Mouse (Mus musculus) layer of hippocampus, postnatal 36 days (tissue): ENCODE results near the gene 3300002I08Rik. TPM values are rescaled to one million over a fixed set of nuclear protein-coding genes. Genes with fewer than 3 reads are reported as not detected.
A peak's percentile ranks its signal among the peaks of the same experiment; 100 is the strongest.
"Not testable (repeated sequence)": the region's sequence is repeated elsewhere in the genome, so short reads cannot be mapped to it uniquely, and the experiment has no call there.

Source experiments
- DNase-seq, 2 experiments: peaks; one replicate each; pipeline ENCODE4 v3.0.0; 2022
- total RNA-seq, 2 experiments: library from RNA; stranded (reverse); gene quantifications; 2 replicates each; pipeline ENCODE4 v1.2.3; 2021

The 3300002I08Rik gene
- total RNA-seq: 1 to 10 TPM; 7.3 to 9.9 TPM

DNA sequence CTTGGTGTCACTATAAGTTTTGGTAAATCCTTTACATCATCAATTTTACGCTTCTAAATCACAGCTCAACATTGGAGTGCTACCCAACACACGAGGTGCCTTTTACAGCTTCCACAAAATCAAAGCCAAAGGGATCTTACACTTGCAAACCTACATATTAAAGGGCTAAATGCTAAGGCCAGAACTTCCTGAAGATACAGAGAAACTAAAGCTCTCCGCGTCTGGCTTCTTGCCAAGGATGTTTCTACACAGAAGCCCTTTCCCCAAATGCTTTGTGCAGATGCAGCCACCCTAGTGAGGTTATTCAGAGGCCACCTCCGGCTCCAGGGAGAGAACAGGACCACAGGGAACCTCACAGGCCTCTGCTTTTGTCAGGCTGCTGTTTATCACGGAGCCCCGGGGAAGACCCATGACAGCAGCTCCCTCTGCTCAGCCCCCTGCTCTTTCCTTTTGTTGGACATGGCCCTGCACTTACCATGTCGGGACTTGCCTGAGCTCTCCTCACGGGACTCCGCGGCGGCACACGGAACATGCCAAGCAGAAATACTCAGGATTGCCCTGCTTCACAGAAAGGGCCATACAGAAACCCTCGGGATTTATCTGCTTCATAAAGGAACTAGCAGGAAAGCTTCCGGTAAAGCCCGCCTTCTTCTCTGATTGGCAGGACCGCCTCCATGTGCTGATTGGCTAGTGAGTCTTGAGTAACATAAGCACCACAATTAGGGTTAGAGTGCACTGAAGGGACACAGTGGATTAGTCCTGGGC lies at the start of gene 3300002I08Rik:
Gene 3300002I08Rik, minus strand, starts transcription at position 653 of the 765 bp plus-strand sequence.
- DNase-seq: peak; percentile 83 to 85

GRCm38 (mm10) chr2:150412146-150412545 lies 49.6 kb upstream of the 3300002I08Rik start:
- DNase-seq: not testable (repeated sequence)

GRCm38 (mm10) chr2:150390198-150390597 lies 27.6 kb upstream of the 3300002I08Rik start:
- DNase-seq: no peak

- not testable (repeated sequence) for DNase-seq
Measured at GRCm38 (mm10) chr2:150385553-150386106, 23.1 kb upstream of the 3300002I08Rik start.

GRCm38 (mm10) chr2:150362878-150363229 lies 289 bp upstream of the 3300002I08Rik start:
- DNase-seq: no peak

DNA sequence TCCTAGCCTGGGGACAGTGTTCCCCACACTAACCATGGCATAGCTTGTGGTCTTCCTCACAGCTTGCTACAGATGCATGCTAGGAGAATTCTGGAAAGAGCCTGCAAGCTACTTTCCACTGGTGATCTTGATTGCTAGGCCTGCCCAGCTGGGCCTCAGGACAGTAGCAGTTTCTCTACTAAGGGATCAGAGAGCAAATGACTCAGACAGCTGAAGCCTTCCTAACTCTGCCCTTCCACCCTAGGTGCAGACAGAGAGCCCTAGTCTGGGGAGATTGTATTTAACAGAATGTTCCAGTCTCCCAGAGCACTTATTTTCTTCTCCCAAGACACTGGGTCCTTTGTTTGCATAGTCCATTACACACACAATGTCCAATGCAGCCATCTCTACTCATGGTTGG lies 5.4 kb downstream of the 3300002I08Rik start:
- not testable (repeated sequence) for DNase-seq

GRCm38 (mm10) chr2:150323402-150323801 lies 39.2 kb downstream of the 3300002I08Rik start, which contains the start of gene Gm10130:
Gene Gm10130, plus strand, starts transcription at chr2:150323702.
- DNase-seq: no peak

DNA sequence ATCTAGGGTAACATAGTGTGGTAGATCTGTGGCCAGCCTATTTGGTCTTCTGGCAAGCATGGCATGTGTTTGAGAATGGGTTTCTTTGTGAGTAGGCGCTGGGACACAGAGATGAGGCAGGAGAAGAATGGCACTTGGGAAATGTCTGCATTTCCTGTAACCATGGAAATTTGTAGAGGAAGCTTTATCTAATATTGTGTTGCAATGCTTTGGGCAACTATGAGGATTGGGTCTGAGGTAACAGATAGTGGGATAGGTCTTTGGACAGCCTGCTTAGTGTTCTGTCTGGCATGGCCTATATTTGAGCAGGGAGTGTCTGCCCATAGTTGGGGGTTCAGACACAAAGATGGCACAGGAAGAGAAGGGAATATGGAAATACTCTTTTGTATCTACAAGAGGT lies 43.6 kb downstream of the 3300002I08Rik start:
- DNase-seq: no peak

DNA sequence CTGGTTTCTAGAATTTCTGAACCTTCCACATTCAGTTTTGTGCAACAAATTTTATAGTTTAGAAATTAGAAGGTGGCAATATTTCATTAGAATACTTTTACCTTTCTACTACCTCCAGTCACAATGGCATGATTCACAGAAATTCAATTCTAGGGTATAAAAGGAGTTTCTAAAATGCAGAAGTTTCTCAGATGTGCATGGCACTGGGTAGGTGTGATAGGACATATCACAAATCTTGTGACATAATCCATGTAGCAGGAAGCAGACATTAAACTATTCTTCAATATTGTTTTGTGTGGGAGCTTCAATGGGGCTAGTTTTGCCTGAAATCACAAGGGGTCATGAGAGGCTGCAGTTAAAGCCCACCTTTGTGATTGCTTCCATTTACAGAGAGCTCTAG lies 46.4 kb downstream of the 3300002I08Rik start:
- DNase-seq: no peak

DNA sequence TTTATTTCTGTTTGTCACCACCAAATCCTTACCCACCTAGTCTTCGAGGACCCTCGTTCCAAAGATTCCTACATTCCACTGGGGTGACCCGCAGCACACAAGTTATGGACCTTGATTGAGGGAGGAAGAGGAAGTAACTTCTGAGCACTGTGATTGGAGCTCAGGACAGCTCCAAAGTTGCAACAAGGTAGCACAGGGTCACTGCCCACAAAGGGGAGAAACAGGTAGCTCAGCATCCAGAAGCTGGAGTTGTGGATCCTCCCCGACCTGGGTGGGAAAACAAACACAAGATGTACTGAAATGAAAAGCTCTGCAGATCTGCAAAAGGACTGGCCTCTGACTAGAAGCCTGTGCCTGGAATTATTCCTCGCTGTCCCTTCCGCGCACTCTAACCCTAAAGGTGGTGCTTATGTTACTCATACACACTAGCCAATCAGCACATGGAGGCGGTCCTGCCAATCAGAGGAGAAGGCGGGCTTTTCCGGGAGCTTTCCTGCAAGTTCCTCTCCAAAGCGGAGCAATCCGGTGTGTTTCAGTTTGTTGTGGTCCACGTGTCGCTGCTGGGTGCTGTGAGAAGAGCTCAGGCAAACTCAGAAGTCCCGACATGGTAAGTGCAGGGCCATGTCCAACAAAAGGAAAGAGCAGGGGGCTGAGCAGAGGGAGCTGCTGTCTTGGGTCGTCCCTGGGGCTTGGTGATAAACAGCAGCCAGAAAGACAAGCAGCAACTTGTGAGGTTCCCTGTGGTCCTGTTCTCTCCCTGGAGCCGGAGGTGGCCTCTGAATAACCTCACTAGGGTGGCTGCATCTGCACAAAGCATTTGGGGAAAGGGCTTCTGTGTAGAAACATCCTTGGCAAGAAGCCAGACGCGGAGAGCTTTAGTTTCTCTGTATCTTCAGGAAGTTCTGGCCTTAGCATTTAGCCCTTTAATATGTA lies 51.3 kb downstream of the 3300002I08Rik start:
- peak; percentile 84 to 86 for DNase-seq

- DNase-seq: no peak
Measured at GRCm38 (mm10) chr2:150307183-150307773, 55.3 kb downstream of the 3300002I08Rik start.

DNA sequence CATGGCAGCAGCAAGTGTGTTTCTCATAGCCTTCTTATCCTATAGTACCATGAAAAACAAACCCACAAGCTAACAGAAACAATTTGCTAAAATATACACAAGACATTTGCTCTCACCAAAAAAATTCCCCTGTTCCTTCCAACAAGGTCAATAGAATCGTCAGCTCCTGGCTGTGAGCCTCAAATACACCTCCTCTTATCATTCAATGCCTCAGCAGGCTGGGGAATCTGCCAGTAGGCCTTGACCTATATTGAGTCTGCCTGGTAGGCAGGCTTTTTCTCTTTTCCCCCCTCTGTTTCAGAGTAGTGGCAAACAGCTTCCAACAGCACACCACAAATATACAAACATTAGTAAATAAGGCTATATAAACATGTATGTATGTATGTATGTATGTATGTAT lies 63.5 kb downstream of the 3300002I08Rik start:
- DNase-seq: no peak

DNA sequence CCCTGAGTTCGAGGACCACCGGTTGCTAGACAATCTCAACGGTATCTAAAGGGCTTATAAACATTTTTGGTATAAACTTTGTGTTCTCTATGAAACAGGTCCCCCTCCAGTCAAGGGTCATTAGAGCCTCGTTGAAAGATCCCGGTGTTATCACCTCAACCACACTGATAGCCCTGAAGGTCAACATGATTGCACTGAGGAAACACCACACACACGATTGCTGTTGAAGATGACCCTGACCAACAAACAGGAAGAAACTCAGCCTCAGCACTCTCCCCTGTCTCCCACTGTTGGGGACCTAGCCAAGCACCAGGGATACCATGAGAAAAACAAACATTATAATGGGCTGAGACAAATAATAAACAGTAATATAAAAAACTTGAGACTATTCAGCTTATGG lies 68.9 kb downstream of the 3300002I08Rik start:
- no peak for DNase-seq

Other genes starting within 250 kb of the 3300002I08Rik start
- 10 to 100 TPM; 11.2 to 11.6 TPM for gene Zfp120, start 226.1 kb downstream of the 3300002I08Rik start, total RNA-seq
- gene Gm10770, start 183.1 kb downstream of the 3300002I08Rik start, total RNA-seq: not detected
- not detected for gene Gm14139, start 181.0 kb downstream of the 3300002I08Rik start, total RNA-seq
- 10 to 100 TPM; 10.2 to 10.4 TPM for gene Zfp937, start 144.7 kb downstream of the 3300002I08Rik start, total RNA-seq
- 1 to 10 TPM; 6.9 to 7.1 TPM for gene Gm21994, start 107.2 kb downstream of the 3300002I08Rik start, total RNA-seq
- gene Gm14124, start 105.2 kb downstream of the 3300002I08Rik start, total RNA-seq: under 1 TPM; 0.15 to 0.20 TPM
- gene Gm10130, start 39.1 kb downstream of the 3300002I08Rik start, total RNA-seq: 1 to 10 TPM; 2.6 to 4.0 TPM
- gene Zfp442, start 88.7 kb upstream of the 3300002I08Rik start, total RNA-seq: 10 to 100 TPM in 1 of 2 experiments, 1 to 10 TPM in 1; 9.1 to 10.3 TPM
- gene Zfp345, start 122.3 kb upstream of the 3300002I08Rik start, total RNA-seq: under 1 TPM; 0.15 to 0.28 TPM
- not detected for gene Cst7, start 207.7 kb upstream of the 3300002I08Rik start, total RNA-seq
- 10 to 100 TPM; 49.4 to 58.6 TPM for gene Apmap, start 245.8 kb upstream of the 3300002I08Rik start, total RNA-seq